Mouse (Mus musculus) left cerebral cortex, postnatal 14 days (tissue): ENCODE results near the gene Iqub. TPM values are rescaled to one million over a fixed set of nuclear protein-coding genes. Genes with fewer than 3 reads are reported as not detected.

ENCODE experiments used
- DNase-seq, 2 experiments: peaks; one replicate each; pipeline ENCODE4 v3.0.0; 2021 to 2022; ENCODE audit warnings: low spot score in 2 of 2, mixed read lengths in 1 of 2
- intact Hi-C: fragments of 180-260 bp; cut with DNase I; formaldehyde crosslinking; loops from one replicate; pipeline ENCODE4 v1.15.1; 2025
- long read RNA-seq, 2 experiments: library from polyadenylated mRNA; stranded (forward); transcript quantifications; one replicate each; pipeline ENCODE4 v2.0.0; 2021
- total RNA-seq, 2 experiments: library from RNA; stranded (reverse); gene quantifications; 2 replicates each; pipeline ENCODE4 v1.2.3; 2021

The Iqub gene
- under 1 TPM; 0.79 to 0.95 TPM for total RNA-seq
- long read RNA-seq, experiment 1 = 0 reads
- long read RNA-seq, experiment 2, partial matches to known transcripts = 0 of 1 reads
- long read RNA-seq, experiment 2, other reads (novel, unspliced or antisense) = 0 of 1 reads

- intact Hi-C loops = no loop called here
- DNase-seq = peak; percentile 86 to 92
Measured at GRCm38 (mm10) chr6:24514552-24515284, at the start of gene Iqub. Gene Iqub, minus strand, starts transcription at chr6:24515067.

- peak in 1 of 2 experiments; percentile 11 for DNase-seq
- intact Hi-C loops = no loop called here
Measured at GRCm38 (mm10) chr6:24564081-24564480, 49.2 kb upstream of the Iqub start.

- DNase-seq = no peak
- intact Hi-C loops = no loop called here
Measured at GRCm38 (mm10) chr6:24555488-24555887, 40.6 kb upstream of the Iqub start.

- intact Hi-C loops = no loop called here
- no peak for DNase-seq
Measured at GRCm38 (mm10) chr6:24554427-24555086, 39.7 kb upstream of the Iqub start.

GRCm38 (mm10) chr6:24552046-24552445, 37.2 kb upstream of the Iqub start:
- intact Hi-C loops = no loop called here
- no peak for DNase-seq

- intact Hi-C loops = no loop called here
- no peak for DNase-seq
Measured at GRCm38 (mm10) chr6:24549801-24550200, 34.9 kb upstream of the Iqub start.

GRCm38 (mm10) chr6:24546716-24547420, 32.0 kb upstream of the Iqub start:
- no peak for DNase-seq

GRCm38 (mm10) chr6:24543119-24543591, 28.3 kb upstream of the Iqub start:
- no peak for DNase-seq
- intact Hi-C loops = no loop called here

More at GRCm38 (mm10) chr6:24546716-24547420, 32.0 kb upstream of the Iqub start:
- intact Hi-C loops = no loop called here

- intact Hi-C loops = no loop called here
- DNase-seq = no peak
Measured at GRCm38 (mm10) chr6:24542393-24542792, 27.5 kb upstream of the Iqub start.

- intact Hi-C loops = no loop called here
Measured at GRCm38 (mm10) chr6:24540106-24540505, 25.2 kb upstream of the Iqub start.

GRCm38 (mm10) chr6:24538435-24538834, 23.6 kb upstream of the Iqub start:
- no peak for DNase-seq
- intact Hi-C loops = no loop called here

More at GRCm38 (mm10) chr6:24540106-24540505, 25.2 kb upstream of the Iqub start:
- DNase-seq = no peak

GRCm38 (mm10) chr6:24532804-24533203, 17.9 kb upstream of the Iqub start:
- intact Hi-C loops = loop anchor here (5.0 kb wide), 1 partner anchor 189 kb away; no protein-coding TSS in a partner anchor
- DNase-seq = no peak

GRCm38 (mm10) chr6:24530711-24531420, 16.0 kb upstream of the Iqub start:
- intact Hi-C loops = loop anchor here (1.0 to 5.0 kb wide), 2 partner anchors 97 to 191 kb away; no protein-coding TSS in a partner anchor

GRCm38 (mm10) chr6:24530166-24530565, 15.3 kb upstream of the Iqub start:
- DNase-seq = peak; percentile 64 to 71
- intact Hi-C loops = loop anchor here (1.0 to 5.0 kb wide), 2 partner anchors 98 to 192 kb away; no protein-coding TSS in a partner anchor

More at GRCm38 (mm10) chr6:24530711-24531420, 16.0 kb upstream of the Iqub start:
- no peak for DNase-seq

- DNase-seq = no peak
- intact Hi-C loops = loop anchor here (10.0 kb wide), 1 partner anchor 1033 kb away; no protein-coding TSS in a partner anchor
Measured at GRCm38 (mm10) chr6:24528064-24528243, 13.1 kb upstream of the Iqub start, which contains the start of gene Asb15. Gene Asb15, plus strand, starts transcription at chr6:24528144.

GRCm38 (mm10) chr6:24527155-24528063, 12.5 kb upstream of the Iqub start, which contains the start of gene Ndufa5:
Gene Ndufa5, minus strand, starts transcription at chr6:24528013.
- DNase-seq = peak; percentile 90 to 93
- intact Hi-C loops = loop anchor here (10.0 kb wide), 1 partner anchor 1033 kb away; no protein-coding TSS in a partner anchor

GRCm38 (mm10) chr6:24525705-24526104, 10.8 kb upstream of the Iqub start:
- intact Hi-C loops = loop anchor here (10.0 kb wide), 1 partner anchor 1031 kb away; no protein-coding TSS in a partner anchor
- DNase-seq = no peak

- intact Hi-C loops = no loop called here
- peak; percentile 39 to 75 for DNase-seq
Measured at GRCm38 (mm10) chr6:24516197-24516596, 1.3 kb upstream of the Iqub start.
